ENCODE assay signal across 22 mouse cellular contexts in genomic region chr16:31094036-31094435, GRCm38 (mm10).
"Had no signal": no experiment of that assay in that cellular context is flagged by ENCODE, and none has a peak within 500 bp of the region (broad histone marks: within the 10 kb centered on the region; RNA-seq: fewer than 3 reads in every experiment).

No protein-coding gene starts in this region.

- H3K4me3 ChIP-seq: heart, embryonic 13.5 days; heart, embryonic 15.5 days; hindbrain, embryonic 13.5 days; hindbrain, embryonic 15.5 days; kidney, embryonic 15.5 days; limb, embryonic 13.5 days; limb, embryonic 15.5 days; liver, embryonic 12.5 days had no signal

- H3K27me3 ChIP-seq: heart, embryonic 13.5 days; heart, embryonic 15.5 days; hindbrain, embryonic 13.5 days; hindbrain, embryonic 15.5 days; kidney, embryonic 15.5 days; limb, embryonic 13.5 days; limb, embryonic 15.5 days; liver, embryonic 12.5 days had no signal

- H3K4me1 ChIP-seq: heart, embryonic 13.5 days; heart, embryonic 15.5 days; hindbrain, embryonic 13.5 days; hindbrain, embryonic 15.5 days; kidney, embryonic 15.5 days; limb, embryonic 13.5 days; limb, embryonic 15.5 days; liver, embryonic 12.5 days had no signal

- DNase-seq: gastrocnemius, postnatal 14 days; gastrocnemius, postnatal 36 days; heart, adult 18-20 months; heart, postnatal 14 days; heart, postnatal 36 days; kidney, adult 11 months; kidney, adult 2 months; kidney, adult 9 months; kidney, postnatal 14 days; kidney, postnatal 36 days; left cerebral cortex, postnatal 4 days had no signal

- H3K9ac ChIP-seq: heart, embryonic 13.5 days; heart, embryonic 15.5 days; hindbrain, embryonic 13.5 days; hindbrain, embryonic 15.5 days; kidney, embryonic 15.5 days; limb, embryonic 13.5 days; limb, embryonic 15.5 days; liver, embryonic 12.5 days; liver, embryonic 14.5 days had no signal

- H3K27ac ChIP-seq: heart, embryonic 13.5 days; heart, embryonic 15.5 days; hindbrain, embryonic 13.5 days; hindbrain, embryonic 15.5 days; hindbrain, postnatal 0 days; kidney, embryonic 15.5 days; kidney, postnatal 0 days; limb, embryonic 13.5 days; limb, embryonic 15.5 days; liver, embryonic 12.5 days; liver, embryonic 14.5 days had no signal
